Mouse (Mus musculus) heart, postnatal 0 days (tissue): ENCODE data around the gene Nlrc3. TPM values are rescaled to one million over a fixed set of nuclear protein-coding genes. Genes with fewer than 3 reads are reported as not detected.

Source experiments
- ATAC-seq: fragments of 200-750 bp; cut with Nextera tagmentation; 2 replicates; pipeline ENCODE4 v1.8.0; 2017; ENCODE audit warnings: low read depth, moderate number of reproducible peaks, moderate library complexity; ENCODE audit not compliant: insufficient read depth
- DNase-seq: peaks from one replicate; pipeline ENCODE4 v3.0.0-alpha.2; 2016; ENCODE audit warnings: low spot score
- H3K27ac ChIP-seq: fragments of 300-500 bp; sonication (generic); 2 replicates; pipeline ENCODE4 v1.5.1; 2014; ENCODE audit warnings: low read depth, mild to moderate bottlenecking
- H3K27me3 ChIP-seq: fragments of 300-500 bp; sonication (generic); 2 replicates; pipeline ENCODE4 v1.6.1; 2014; ENCODE audit warnings: low read length, mixed read lengths; ENCODE audit not compliant: control insufficient read depth, insufficient read depth
- H3K36me3 ChIP-seq: fragments of 300-500 bp; sonication (generic); replicated peaks from 2 replicates; pipeline ENCODE4 v1.6.1; 2014; ENCODE audit warnings: low read length, mixed read lengths; ENCODE audit not compliant: control insufficient read depth, insufficient read depth
- H3K4me1 ChIP-seq: fragments of 300-500 bp; sonication (generic); 2 replicates; pipeline ENCODE4 v1.6.1; 2014; ENCODE audit warnings: antibody characterized with exemption; ENCODE audit not compliant: control insufficient read depth, insufficient read depth
- H3K4me2 ChIP-seq: fragments of 300-500 bp; sonication (generic); 2 replicates; pipeline ENCODE4 v1.6.1; 2014; ENCODE audit warnings: low read depth, mild to moderate bottlenecking, low read length, moderate library complexity
- H3K4me3 ChIP-seq: fragments of 300-500 bp; sonication (generic); 2 replicates; pipeline ENCODE4 v1.5.1; 2014; ENCODE audit warnings: low read depth, low read length
- H3K9ac ChIP-seq: fragments of 300-500 bp; sonication (generic); replicated peaks from 2 replicates; pipeline ENCODE4 v1.6.1; 2014; ENCODE audit warnings: low read depth, low read length, mixed read lengths
- H3K9me3 ChIP-seq: fragments of 300-500 bp; sonication (generic); replicated peaks from 2 replicates; pipeline ENCODE4 v1.6.1; 2016; ENCODE audit warnings: low read length; ENCODE audit not compliant: control insufficient read depth
- CTCF ChIP-seq: IDR thresholded peaks from 2 replicates; pipeline ENCODE4 v1.5.1; 2016; ENCODE audit warnings: antibody characterized with exemption, control low read depth, low read depth
- EP300 ChIP-seq: IDR thresholded peaks from 2 replicates; pipeline ENCODE4 v1.6.1; 2016; ENCODE audit warnings: antibody characterized with exemption, low read depth
- WGBS: fragments of 180-500 bp; shearing (Covaris S2); extraction: QIAGEN DNeasy Blood & Tissue Kit; methylation state at CpG from one replicate; pipeline ENCODE4 v1.1.7; 2014; 5-methylcytosine and 5-hydroxymethylcytosine counted together
- polyA plus RNA-seq: library from polyadenylated mRNA; unstranded; fragments of >200 nt; fragmentation: Nextera tagmentation; extraction: Ambion mirVana; gene quantifications from 2 replicates; pipeline ENCODE4 v1.2.1, GENCODE M21; 2015
- total RNA-seq: library from RNA; depleted of rRNA; stranded (reverse); fragments of >200 nt; gene quantifications from 2 replicates; pipeline ENCODE4 v1.2.3, GENCODE M21; 2014; ENCODE audit warnings: low replicate concordance

The Nlrc3 gene
- total and polyA plus RNA-seq, 2 experiments from 2014 or later: 0.15 to 1.2 TPM

- Histone ChIP-seq H3K27ac (no peak overlapping the region), H3K4me1 (peaks cover 8% of the 10 kb centered on the region; the same call in 1 of the 2 replicates), H3K9ac (no peak overlapping the region), H3K4me3 (no peak overlapping the region), H3K27me3 (no peaks in the 10 kb centered on the region), H3K36me3 (no peaks in the 10 kb centered on the region), H3K9me3 (no peaks in the 10 kb centered on the region), H3K4me2 (no peak overlapping the region)
- 56% methylated on average over 6 of the region's 6 CpGs for WGBS
- TF ChIP-seq EP300: no peak
- TF ChIP-seq CTCF: no peak
- ATAC-seq (no peak), DNase-seq (no peak)
Observed at GRCm38 (mm10) chr16:3956369-3956768, 20.1 kb downstream of the Nlrc3 start.

GRCm38 (mm10) chr16:3951141-3951540 is 25.3 kb downstream of the Nlrc3 start:
- H3K36me3 ChIP-seq: no peaks in the 10 kb centered on the region
- H3K27ac ChIP-seq: no peak overlapping the region
- TF ChIP-seq EP300 (no peak), CTCF (no peak)
- no peak overlapping the region for H3K4me2 ChIP-seq
- no peaks in the 10 kb centered on the region for H3K27me3 ChIP-seq
- no peaks in the 10 kb centered on the region for H3K9me3 ChIP-seq
- DNase-seq (no peak), ATAC-seq (no peak)
- 73% methylated on average over 1 of the region's 1 CpGs for WGBS
- no peaks in the 10 kb centered on the region for H3K4me1 ChIP-seq
- no peak overlapping the region for H3K9ac ChIP-seq
- H3K4me3 ChIP-seq: no peak overlapping the region

- TF ChIP-seq EP300 (no peak), CTCF (no peak)
- Histone ChIP-seq H3K4me3 (no peak overlapping the region), H3K9me3 (no peaks in the 10 kb centered on the region), H3K27me3 (no peaks in the 10 kb centered on the region), H3K4me2 (no peak overlapping the region), H3K4me1 (no peaks in the 10 kb centered on the region), H3K36me3 (peaks cover 62% of the 10 kb centered on the region), H3K27ac (no peak overlapping the region), H3K9ac (no peak overlapping the region)
- DNase-seq (no peak), ATAC-seq (no peak)
- WGBS: 77% methylated on average over 4 of the region's 4 CpGs
Observed at GRCm38 (mm10) chr16:3934701-3935100, 41.7 kb downstream of the Nlrc3 start.

GRCm38 (mm10) chr16:3934091-3934490 is 42.3 kb downstream of the Nlrc3 start:
- Histone ChIP-seq H3K27ac (no peak overlapping the region), H3K27me3 (no peaks in the 10 kb centered on the region), H3K36me3 (peaks cover 68% of the 10 kb centered on the region), H3K9me3 (no peaks in the 10 kb centered on the region), H3K4me1 (no peaks in the 10 kb centered on the region), H3K4me3 (no peak overlapping the region), H3K4me2 (no peak overlapping the region), H3K9ac (no peak overlapping the region)
- no peak for TF ChIP-seq EP300
- no peak for TF ChIP-seq CTCF
- DNase-seq (no peak), ATAC-seq (no peak)
- 88% methylated on average over 1 of the region's 1 CpGs for WGBS

GRCm38 (mm10) chr16:3933536-3933935 is 42.9 kb downstream of the Nlrc3 start:
- no peak for TF ChIP-seq EP300
- TF ChIP-seq CTCF: no peak
- H3K4me1 ChIP-seq: no peaks in the 10 kb centered on the region
- H3K27me3 ChIP-seq: no peaks in the 10 kb centered on the region
- 87% methylated on average over 6 of the region's 6 CpGs for WGBS
- no peak overlapping the region for H3K27ac ChIP-seq
- no peak overlapping the region for H3K9ac ChIP-seq
- no peak overlapping the region for H3K4me3 ChIP-seq
- H3K4me2 ChIP-seq: no peak overlapping the region
- peaks cover 65% of the 10 kb centered on the region for H3K36me3 ChIP-seq
- ATAC-seq (no peak), DNase-seq (no peak)
- no peaks in the 10 kb centered on the region for H3K9me3 ChIP-seq

- ATAC-seq (no peak), DNase-seq (no peak)
- WGBS: 73% methylated on average over 7 of the region's 7 CpGs
- H3K27me3 ChIP-seq: no peaks in the 10 kb centered on the region
- no peak overlapping the region for H3K4me3 ChIP-seq
- no peak overlapping the region for H3K4me2 ChIP-seq
- H3K4me1 ChIP-seq: no peaks in the 10 kb centered on the region
- peaks cover 56% of the 10 kb centered on the region for H3K36me3 ChIP-seq
- H3K9me3 ChIP-seq: no peaks in the 10 kb centered on the region
- H3K9ac ChIP-seq: no peak overlapping the region
- TF ChIP-seq CTCF: no peak
- no peak for TF ChIP-seq EP300
- no peak overlapping the region for H3K27ac ChIP-seq
Observed at GRCm38 (mm10) chr16:3929151-3929550, 47.3 kb downstream of the Nlrc3 start.
